Mouse (Mus musculus) midbrain, embryonic 13.5 days (tissue): Measurements from ENCODE around the gene Chka. TPM values are rescaled to one million over a fixed set of nuclear protein-coding genes. Genes with fewer than 3 reads are reported as not detected.

ENCODE experiments used
- ATAC-seq: fragments of 200-750 bp; cut with Nextera tagmentation; 2 replicates; pipeline ENCODE4 v1.8.0; 2017; ENCODE audit warnings: mild to moderate bottlenecking, moderate TSS enrichment, moderate library complexity
- H3K27ac ChIP-seq: fragments of 300-500 bp; sonication (generic); 2 replicates; pipeline ENCODE4 v1.5.1; 2015; ENCODE audit warnings: inconsistent platforms, mild to moderate bottlenecking, moderate library complexity
- H3K27me3 ChIP-seq: fragments of 300-500 bp; sonication (generic); 2 replicates; pipeline ENCODE4 v1.6.1; 2015; ENCODE audit warnings: mild to moderate bottlenecking, inconsistent platforms
- H3K36me3 ChIP-seq: fragments of 300-500 bp; sonication (generic); 2 replicates; pipeline ENCODE4 v1.6.1; 2015; ENCODE audit warnings: mild to moderate bottlenecking, inconsistent platforms
- H3K4me1 ChIP-seq: fragments of 300-500 bp; sonication (generic); replicated peaks from 2 replicates; pipeline ENCODE4 v1.6.1; 2015; ENCODE audit warnings: inconsistent platforms
- H3K4me2 ChIP-seq: fragments of 300-500 bp; sonication (generic); replicated peaks from 2 replicates; pipeline ENCODE4 v1.6.1; 2015; ENCODE audit warnings: moderate library complexity, mild to moderate bottlenecking, inconsistent platforms
- H3K4me3 ChIP-seq: fragments of 300-500 bp; sonication (generic); replicated peaks from 2 replicates; pipeline ENCODE4 v1.5.1; 2015; ENCODE audit warnings: mild to moderate bottlenecking, inconsistent platforms
- H3K9ac ChIP-seq: fragments of 300-500 bp; sonication (generic); replicated peaks from 2 replicates; pipeline ENCODE4 v1.6.1; 2015; ENCODE audit warnings: mild to moderate bottlenecking, inconsistent platforms
- H3K9me3 ChIP-seq: fragments of 300-500 bp; sonication (generic); 2 replicates; pipeline ENCODE4 v1.6.1; 2016; ENCODE audit warnings: mild to moderate bottlenecking, inconsistent platforms
- WGBS: fragments of 180-500 bp; shearing (Covaris S2); methylation state at CpG from one replicate; pipeline ENCODE4 v1.1.7; 2015; 5-methylcytosine and 5-hydroxymethylcytosine counted together
- polyA plus RNA-seq: library from polyadenylated mRNA; unstranded; fragments of >200 nt; fragmentation: Nextera tagmentation; extraction: Ambion mirVana; gene quantifications from 2 replicates; pipeline ENCODE4 v1.2.1, GENCODE M21; 2015

The Chka gene
- polyA plus RNA-seq, 1 experiment from 2014 or later, result 58.0 TPM

- Histone ChIP-seq H3K4me2 (no peak overlapping the region), H3K36me3 (peaks cover 7% of the 10 kb centered on the region; the same call in 1 of the 2 replicates), H3K27me3 (no peaks in the 10 kb centered on the region), H3K27ac (no peak overlapping the region), H3K4me1 (0 out of 2 replicates have a peak, but pooled peaks cover 3% of the 10 kb centered on the region), H3K4me3 (no peak overlapping the region), H3K9me3 (no peaks in the 10 kb centered on the region), H3K9ac (no peak overlapping the region)
- ATAC-seq, result no peak
Observed at GRCm38 (mm10) chr19:3871468-3871867, 19.9 kb downstream of the Chka start.

- Histone ChIP-seq H3K9ac (no peak overlapping the region), H3K4me2 (no peak overlapping the region), H3K27me3 (no peaks in the 10 kb centered on the region), H3K9me3 (no peaks in the 10 kb centered on the region), H3K4me3 (no peak overlapping the region), H3K4me1 (0 out of 2 replicates have a peak, but pooled peaks cover 3% of the 10 kb centered on the region), H3K36me3 (peaks cover 3% of the 10 kb centered on the region; the same call in 1 of the 2 replicates), H3K27ac (no peak overlapping the region)
- no peak for ATAC-seq
- 73% methylated on average over 4 of the region's 4 CpGs for WGBS
Observed at GRCm38 (mm10) chr19:3872373-3872772, 20.8 kb downstream of the Chka start.

- no peaks in the 10 kb centered on the region for H3K9me3 ChIP-seq
- H3K27me3 ChIP-seq, result no peaks in the 10 kb centered on the region
- H3K36me3 ChIP-seq, result peaks cover 3% of the 10 kb centered on the region; the same call in 1 of the 2 replicates
- 0 out of 2 replicates have a peak, but pooled peaks cover 3% of the 10 kb centered on the region for H3K4me1 ChIP-seq
- no peak overlapping the region for H3K9ac ChIP-seq
- no peak for ATAC-seq
- H3K4me2 ChIP-seq, result no peak overlapping the region
- 88% methylated on average over 7 of the region's 7 CpGs for WGBS
- H3K4me3 ChIP-seq, result no peak overlapping the region
- no peak overlapping the region for H3K27ac ChIP-seq
Observed at GRCm38 (mm10) chr19:3875045-3875444, 23.5 kb downstream of the Chka start.

GRCm38 (mm10) chr19:3880054-3880848 lies 28.7 kb downstream of the Chka start:
- ATAC-seq, result no peak
- H3K4me2 ChIP-seq, result no peak overlapping the region
- 97% methylated on average over 6 of the region's 6 CpGs for WGBS
- no peaks in the 10 kb centered on the region for H3K27me3 ChIP-seq
- no peak overlapping the region for H3K9ac ChIP-seq
- H3K4me1 ChIP-seq, result no peaks in the 10 kb centered on the region
- no peak overlapping the region for H3K4me3 ChIP-seq
- no peaks in the 10 kb centered on the region for H3K9me3 ChIP-seq
- H3K36me3 ChIP-seq, result peaks cover 8% of the 10 kb centered on the region
- H3K27ac ChIP-seq, result no peak overlapping the region

GRCm38 (mm10) chr19:3882214-3882613 lies 30.6 kb downstream of the Chka start:
- no peak overlapping the region for H3K9ac ChIP-seq
- no peaks in the 10 kb centered on the region for H3K9me3 ChIP-seq
- H3K4me3 ChIP-seq, result no peak overlapping the region
- H3K27ac ChIP-seq, result no peak overlapping the region
- H3K4me1 ChIP-seq, result no peaks in the 10 kb centered on the region
- H3K36me3 ChIP-seq, result peaks cover 22% of the 10 kb centered on the region
- no peak overlapping the region for H3K4me2 ChIP-seq
- WGBS, result 69% methylated on average over 4 of the region's 4 CpGs
- H3K27me3 ChIP-seq, result no peaks in the 10 kb centered on the region
- ATAC-seq, result no peak

GRCm38 (mm10) chr19:3884325-3884990 lies 32.9 kb downstream of the Chka start:
- H3K36me3 ChIP-seq, result peaks cover 36% of the 10 kb centered on the region
- no peak overlapping the region for H3K4me3 ChIP-seq
- H3K27ac ChIP-seq, result no peak overlapping the region
- no peaks in the 10 kb centered on the region for H3K27me3 ChIP-seq
- H3K9me3 ChIP-seq, result no peaks in the 10 kb centered on the region
- H3K4me2 ChIP-seq, result no peak overlapping the region
- H3K4me1 ChIP-seq, result no peaks in the 10 kb centered on the region
- no peak for ATAC-seq
- 86% methylated on average over 6 of the region's 6 CpGs for WGBS
- no peak overlapping the region for H3K9ac ChIP-seq

- no peaks in the 10 kb centered on the region for H3K9me3 ChIP-seq
- ATAC-seq, result no peak
- H3K4me2 ChIP-seq, result no peak overlapping the region
- 94% methylated on average over 5 of the region's 5 CpGs for WGBS
- no peak overlapping the region for H3K4me3 ChIP-seq
- H3K27me3 ChIP-seq, result no peaks in the 10 kb centered on the region
- no peak overlapping the region for H3K27ac ChIP-seq
- H3K4me1 ChIP-seq, result no peaks in the 10 kb centered on the region
- no peak overlapping the region for H3K9ac ChIP-seq
- H3K36me3 ChIP-seq, result peaks cover 82% of the 10 kb centered on the region
Observed at GRCm38 (mm10) chr19:3889096-3889495, 37.5 kb downstream of the Chka start.

GRCm38 (mm10) chr19:3890181-3890580 lies 38.6 kb downstream of the Chka start:
- no peak overlapping the region for H3K4me2 ChIP-seq
- ATAC-seq, result no peak
- peaks cover 4% of the 10 kb centered on the region for H3K4me1 ChIP-seq
- no peak overlapping the region for H3K4me3 ChIP-seq
- peaks cover 89% of the 10 kb centered on the region for H3K36me3 ChIP-seq
- no peaks in the 10 kb centered on the region for H3K9me3 ChIP-seq
- H3K27ac ChIP-seq, result no peak overlapping the region
- H3K9ac ChIP-seq, result no peak overlapping the region
- no peaks in the 10 kb centered on the region for H3K27me3 ChIP-seq
- 86% methylated on average over 8 of the region's 8 CpGs for WGBS

GRCm38 (mm10) chr19:3893545-3894116 lies 42.1 kb downstream of the Chka start:
- no peak for ATAC-seq
- no peak overlapping the region for H3K4me3 ChIP-seq
- H3K36me3 ChIP-seq, result peaks cover 86% of the 10 kb centered on the region

GRCm38 (mm10) chr19:3894294-3894693 lies 42.7 kb downstream of the Chka start:
- Histone ChIP-seq H3K36me3 (peaks cover 79% of the 10 kb centered on the region), H3K4me1 (peaks cover 8% of the 10 kb centered on the region)

More at GRCm38 (mm10) chr19:3893545-3894116, 42.1 kb downstream of the Chka start:
- Histone ChIP-seq H3K9me3 (no peaks in the 10 kb centered on the region), H3K9ac (no peak overlapping the region), H3K27me3 (no peaks in the 10 kb centered on the region), H3K27ac (no peak overlapping the region), H3K4me2 (no peak overlapping the region), H3K4me1 (peaks cover 8% of the 10 kb centered on the region)
- 91% methylated on average over 4 of the region's 4 CpGs for WGBS

GRCm38 (mm10) chr19:3895171-3895631 lies 43.6 kb downstream of the Chka start:
- Histone ChIP-seq H3K27me3 (no peaks in the 10 kb centered on the region), H3K4me1 (peaks cover 8% of the 10 kb centered on the region), H3K27ac (peak overlapping the region; percentile 49), H3K4me2 (no peak overlapping the region), H3K9me3 (no peaks in the 10 kb centered on the region), H3K4me3 (no peak overlapping the region), H3K36me3 (peaks cover 70% of the 10 kb centered on the region), H3K9ac (no peak overlapping the region)
- 13% methylated on average over 3 of the region's 3 CpGs for WGBS
- ATAC-seq, result peak; percentile 75

More at GRCm38 (mm10) chr19:3894294-3894693, 42.7 kb downstream of the Chka start:
- no peak for ATAC-seq
- H3K9ac ChIP-seq, result no peak overlapping the region
- H3K9me3 ChIP-seq, result no peaks in the 10 kb centered on the region
- no peak overlapping the region for H3K27ac ChIP-seq
- H3K4me2 ChIP-seq, result no peak overlapping the region
- H3K4me3 ChIP-seq, result no peak overlapping the region
- WGBS, result 90% methylated on average over 2 of the region's 2 CpGs
- H3K27me3 ChIP-seq, result no peaks in the 10 kb centered on the region

GRCm38 (mm10) chr19:3896208-3896607 lies 44.6 kb downstream of the Chka start:
- peak overlapping the region; percentile 49; the same call in 1 of the 2 replicates for H3K27ac ChIP-seq
- WGBS, result 92% methylated on average over 10 of the region's 10 CpGs

More at GRCm38 (mm10) chr19:3896208-3896607, 44.6 kb downstream of the Chka start:
- Histone ChIP-seq H3K9me3 (no peaks in the 10 kb centered on the region), H3K4me2 (no peak overlapping the region), H3K36me3 (peaks cover 60% of the 10 kb centered on the region), H3K27me3 (no peaks in the 10 kb centered on the region), H3K4me1 (peaks cover 8% of the 10 kb centered on the region), H3K9ac (no peak overlapping the region), H3K4me3 (no peak overlapping the region)
- ATAC-seq, result no peak
